ENCODE assay signal across 24 mouse cellular contexts in the genomic region with DNA sequence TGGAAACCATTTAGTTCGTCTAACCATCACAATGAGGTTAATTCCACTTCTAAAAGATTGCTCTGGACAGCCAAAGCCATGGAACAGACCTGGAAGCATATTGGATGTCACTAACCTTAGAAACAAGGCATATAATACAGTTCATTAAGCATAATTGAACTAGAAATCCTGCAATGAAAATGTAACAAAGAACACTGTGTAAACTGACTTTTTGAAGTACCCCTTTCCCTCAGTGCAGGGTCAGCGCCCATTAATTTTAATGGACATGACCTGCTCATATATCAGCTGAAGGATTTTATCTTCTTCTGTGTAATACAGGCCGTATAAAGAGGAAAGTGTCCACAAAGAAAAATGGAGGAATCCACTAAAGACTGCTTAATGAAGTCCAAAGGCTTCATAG.
DNase-seq lines count a peak whose midpoint lies in the region; ATAC-seq lines count a peak whose summit lies in the region.
"Had no signal": no experiment of that assay in that cellular context is flagged by ENCODE, and none has a peak within 500 bp of the region (broad histone marks: within the 10 kb centered on the region; RNA-seq: fewer than 3 reads in every experiment).

No protein-coding gene starts in this region.

- H3K27me3 ChIP-seq in kidney, embryonic 14.5 days (ENCODE audit: control insufficient read depth, insufficient read depth, low read length): no peaks in the 10 kb centered on the region
- H3K27me3 ChIP-seq in kidney, embryonic 16.5 days (ENCODE audit: insufficient read depth, low read length): no peaks in the 10 kb centered on the region
- no peaks in the 10 kb centered on the region for H3K27me3 ChIP-seq in neural tube, embryonic 12.5 days (replicated peaks)
- H3K27me3 ChIP-seq in neural tube, embryonic 15.5 days (replicated peaks): no peaks in the 10 kb centered on the region
- H3K27me3 ChIP-seq: CH12.LX; embryonic facial prominence, embryonic 12.5 days; forebrain, embryonic 13.5 days; forebrain, embryonic 15.5 days; Patski had no signal

- peak; percentile 84 for ATAC-seq in kidney, embryonic 14.5 days (ENCODE audit: low FRiP score, low TSS enrichment)
- ATAC-seq in kidney, embryonic 16.5 days (ENCODE audit: low FRiP score, low TSS enrichment): peak; percentile 82
- ATAC-seq in neural tube, embryonic 12.5 days (ENCODE audit: low FRiP score, low read depth): peak; percentile 29; the same call in 1 of the 2 replicates
- ATAC-seq in neural tube, embryonic 15.5 days (ENCODE audit: low FRiP score): no peak
- ATAC-seq: activated CD4-positive, CD25-positive, alpha-beta regulatory T cell, adult 4 months; CD4-positive, CD25-positive, alpha-beta regulatory T cell, adult 4 months; forebrain, embryonic 13.5 days; forebrain, embryonic 15.5 days; Patski had no signal

- no peaks in the 10 kb centered on the region for H3K36me3 ChIP-seq in kidney, embryonic 14.5 days (ENCODE audit: control insufficient read depth, insufficient read depth, low read length)
- H3K36me3 ChIP-seq in kidney, embryonic 16.5 days (ENCODE audit: insufficient read depth, low read length): no peaks in the 10 kb centered on the region
- no peaks in the 10 kb centered on the region for H3K36me3 ChIP-seq in neural tube, embryonic 12.5 days
- H3K36me3 ChIP-seq in neural tube, embryonic 15.5 days: no peaks in the 10 kb centered on the region
- H3K36me3 ChIP-seq: embryonic facial prominence, embryonic 10.5 days; embryonic facial prominence, embryonic 12.5 days; forebrain, embryonic 15.5 days; G1E had no signal

- no peak for DNase-seq in kidney, postnatal 14 days
- no peak for DNase-seq in kidney, adult 9 months
- DNase-seq: adrenal gland, adult 8-10 months; adrenal gland, postnatal 14 days; adrenal gland, postnatal 36 days; B cell, adult 2 months; cerebellum, adult 11-12 months; cerebellum, adult 2 months; cerebellum, adult 9-10 months; cerebellum, postnatal 10 days; cerebellum, postnatal 25 days had no signal

- no peak overlapping the region for H3K9ac ChIP-seq in kidney, embryonic 14.5 days (ENCODE audit: low read depth, low read length)
- H3K9ac ChIP-seq in kidney, embryonic 16.5 days (replicated peaks; ENCODE audit: low read length): no peak overlapping the region
- H3K9ac ChIP-seq in neural tube, embryonic 12.5 days: no peak overlapping the region
- H3K9ac ChIP-seq in neural tube, embryonic 15.5 days (replicated peaks): no peak overlapping the region
- H3K9ac ChIP-seq: embryonic facial prominence, embryonic 12.5 days; forebrain, embryonic 13.5 days; forebrain, embryonic 15.5 days had no signal

- no peak overlapping the region for H3K4me3 ChIP-seq in kidney, embryonic 14.5 days (ENCODE audit: low read length)
- H3K4me3 ChIP-seq in kidney, embryonic 16.5 days (ENCODE audit: low read length): no peak overlapping the region
- no peak overlapping the region for H3K4me3 ChIP-seq in neural tube, embryonic 12.5 days
- no peak overlapping the region for H3K4me3 ChIP-seq in neural tube, embryonic 15.5 days (replicated peaks)
- H3K4me3 ChIP-seq: embryonic facial prominence, embryonic 10.5 days; embryonic facial prominence, embryonic 12.5 days; forebrain, embryonic 13.5 days; forebrain, embryonic 15.5 days had no signal

- H3K9me3 ChIP-seq in kidney, embryonic 14.5 days (ENCODE audit: control insufficient read depth, low read length): no peaks in the 10 kb centered on the region
- H3K9me3 ChIP-seq in kidney, embryonic 16.5 days (ENCODE audit: low read length): 0 out of 2 replicates have a peak, but pooled peaks cover under 1% of the 10 kb centered on the region
- H3K9me3 ChIP-seq in neural tube, embryonic 12.5 days: no peaks in the 10 kb centered on the region
- H3K9me3 ChIP-seq in neural tube, embryonic 15.5 days (replicated peaks): no peaks in the 10 kb centered on the region
- H3K9me3 ChIP-seq: embryonic facial prominence, embryonic 10.5 days; embryonic facial prominence, embryonic 12.5 days; forebrain, embryonic 13.5 days; forebrain, embryonic 15.5 days; G1E had no signal

- no peak overlapping the region for H3K27ac ChIP-seq in kidney, embryonic 14.5 days (ENCODE audit: low read depth, low read length)
- H3K27ac ChIP-seq in kidney, embryonic 16.5 days (ENCODE audit: low read length): no peak overlapping the region
- H3K27ac ChIP-seq in neural tube, embryonic 12.5 days: no peak overlapping the region
- H3K27ac ChIP-seq in neural tube, embryonic 15.5 days (replicated peaks): no peak overlapping the region
- H3K27ac ChIP-seq: embryonic facial prominence, embryonic 10.5 days; embryonic facial prominence, embryonic 12.5 days; forebrain, embryonic 13.5 days; forebrain, embryonic 15.5 days had no signal

- H3K4me2 ChIP-seq in kidney, embryonic 14.5 days (replicated peaks; ENCODE audit: low read depth, low read length): no peak overlapping the region
- H3K4me2 ChIP-seq in kidney, embryonic 16.5 days (replicated peaks; ENCODE audit: low read depth, low read length): no peak overlapping the region
- H3K4me2 ChIP-seq in neural tube, embryonic 12.5 days (replicated peaks): no peak overlapping the region
- no peak overlapping the region for H3K4me2 ChIP-seq in neural tube, embryonic 15.5 days
- H3K4me2 ChIP-seq: embryonic facial prominence, embryonic 12.5 days; forebrain, embryonic 13.5 days; forebrain, embryonic 15.5 days had no signal

- WGBS in kidney, embryonic 14.5 days: 28% methylated on average over 3 of the region's 3 CpGs
- 26% methylated on average over 3 of the region's 3 CpGs for WGBS in kidney, embryonic 16.5 days
- WGBS in neural tube, embryonic 12.5 days: 47% methylated on average over 3 of the region's 3 CpGs
- 54% methylated on average over 3 of the region's 3 CpGs for WGBS in neural tube, embryonic 15.5 days

- no peaks in the 10 kb centered on the region for H3K4me1 ChIP-seq in kidney, embryonic 14.5 days (ENCODE audit: control insufficient read depth, insufficient read depth, low read length)
- no peaks in the 10 kb centered on the region for H3K4me1 ChIP-seq in kidney, embryonic 16.5 days (ENCODE audit: insufficient read depth, low read length)
- no peaks in the 10 kb centered on the region for H3K4me1 ChIP-seq in neural tube, embryonic 12.5 days
- peaks cover 4% of the 10 kb centered on the region; the same call in 1 of the 2 replicates for H3K4me1 ChIP-seq in neural tube, embryonic 15.5 days
- H3K4me1 ChIP-seq: embryonic facial prominence, embryonic 10.5 days; embryonic facial prominence, embryonic 12.5 days; forebrain, embryonic 13.5 days; forebrain, embryonic 15.5 days had no signal
